Mouse (Mus musculus) C2C12 (cell line): Measurements from ENCODE around the gene Sprr3. TPM values are rescaled to one million over a fixed set of nuclear protein-coding genes. Genes with fewer than 3 reads are reported as not detected.
"Not testable (repeated sequence)": the region's sequence is repeated elsewhere in the genome, so short reads cannot be mapped to it uniquely, and the experiment has no call there.

Experiments used
- H3K27me3 ChIP-seq: one replicate; pipeline ENCODE4 v1.6.1; 2011; ENCODE audit not compliant: control insufficient read depth, insufficient read depth, insufficient read length
- H3K36me3 ChIP-seq: one replicate; pipeline ENCODE4 v1.6.1; 2011; ENCODE audit not compliant: control insufficient read depth, insufficient read depth
- H3K4me3 ChIP-seq: one replicate; pipeline ENCODE4 v1.5.1; 2011; ENCODE audit warnings: mild to moderate bottlenecking, control low read depth; ENCODE audit not compliant: poor library complexity, insufficient read depth, severe bottlenecking
- H3K79me2 ChIP-seq: one replicate; pipeline ENCODE4 v1.6.1; 2011; ENCODE audit not compliant: control insufficient read depth, insufficient read depth
- H3K79me3 ChIP-seq: one replicate; pipeline ENCODE4 v1.6.1; 2011; ENCODE audit warnings: low read depth, control low read depth
- H3ac ChIP-seq: one replicate; pipeline ENCODE3; 2011; ENCODE audit warnings: low read depth; ENCODE audit not compliant: control insufficient read depth, insufficient read length
- CEBPB ChIP-seq: IDR thresholded peaks from one replicate; pipeline ENCODE4 v1.6.1; 2011; ENCODE audit warnings: low read depth, mild to moderate bottlenecking, control low read depth, moderate library complexity
- CTCF ChIP-seq: IDR thresholded peaks from one replicate; pipeline ENCODE4 v1.5.1; 2011; ENCODE audit not compliant: control insufficient read depth, insufficient read depth, insufficient read length
- FOSL1 ChIP-seq: IDR thresholded peaks from one replicate; pipeline ENCODE4 v1.8.0; 2011; ENCODE audit warnings: mild to moderate bottlenecking, low read length; ENCODE audit not compliant: poor library complexity, insufficient read depth, severe bottlenecking
- MAX ChIP-seq: IDR thresholded peaks from one replicate; pipeline ENCODE4 v1.6.1; 2011; ENCODE audit warnings: mild to moderate bottlenecking, control low read depth
- MYOD1 ChIP-seq: IDR thresholded peaks from one replicate; pipeline ENCODE4 v1.6.1; 2011; ENCODE audit warnings: low read depth; ENCODE audit not compliant: control insufficient read depth, insufficient read length
- MYOG ChIP-seq: IDR thresholded peaks from one replicate; pipeline ENCODE4 v1.6.1; 2011; ENCODE audit not compliant: control insufficient read depth, insufficient read length; ENCODE audit errors: extremely low read depth
- USF1 ChIP-seq: IDR thresholded peaks from one replicate; pipeline ENCODE4 v1.6.1; 2011; ENCODE audit warnings: low read depth, mild to moderate bottlenecking, control low read depth, moderate library complexity
- polyA plus RNA-seq: library from polyadenylated mRNA; unstranded; fragments of >200 nt; fragmentation: generic; extraction: Trizol; gene quantifications from one replicate; pipeline ENCODE4 v1.2.1, GENCODE M21; 2012; ENCODE audit warnings: missing spikeins

Gene Sprr3
- polyA plus RNA-seq, 1 experiment: not detected

DNA sequence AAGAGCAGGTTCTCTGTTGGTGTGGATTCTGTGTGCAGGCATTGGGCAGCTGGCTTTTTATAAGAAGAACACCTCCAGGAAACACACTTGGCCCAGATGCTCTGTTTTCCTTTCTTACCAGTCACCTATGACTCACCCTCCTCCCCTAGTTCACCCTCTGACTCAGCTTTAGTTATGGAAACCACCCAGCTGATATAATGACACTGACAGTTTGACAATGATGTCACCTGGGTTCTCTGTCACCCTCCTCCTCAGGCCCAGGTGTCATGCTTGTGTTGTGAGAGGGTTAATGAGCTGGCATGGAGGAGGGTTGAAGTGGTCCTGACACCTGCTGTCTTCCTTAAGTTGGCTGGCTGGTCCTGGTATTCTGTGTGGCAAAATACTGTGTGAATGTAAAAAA is 27.3 kb upstream of the Sprr3 start, which contains the start of gene Sprr1a:
Gene Sprr1a, minus strand, starts transcription at position 33 of the 400 bp plus-strand sequence.
- no peak within 1 kb of the TSS for H3ac ChIP-seq
- no peaks in the 10 kb centered on the region for H3K79me2 ChIP-seq
- TF ChIP-seq MAX (no peak), USF1 (no peak), MYOD1 (peak; percentile 58), CEBPB (no peak), MYOG (no peak), FOSL1 (peak; percentile 95), CTCF (no peak)
- H3K27me3 ChIP-seq: no peaks in the 10 kb centered on the region
- H3K79me3 ChIP-seq: no peaks in the 10 kb centered on the region
- no peaks in the 10 kb centered on the region for H3K36me3 ChIP-seq
- H3K4me3 ChIP-seq: no peak within 1 kb of the TSS

DNA sequence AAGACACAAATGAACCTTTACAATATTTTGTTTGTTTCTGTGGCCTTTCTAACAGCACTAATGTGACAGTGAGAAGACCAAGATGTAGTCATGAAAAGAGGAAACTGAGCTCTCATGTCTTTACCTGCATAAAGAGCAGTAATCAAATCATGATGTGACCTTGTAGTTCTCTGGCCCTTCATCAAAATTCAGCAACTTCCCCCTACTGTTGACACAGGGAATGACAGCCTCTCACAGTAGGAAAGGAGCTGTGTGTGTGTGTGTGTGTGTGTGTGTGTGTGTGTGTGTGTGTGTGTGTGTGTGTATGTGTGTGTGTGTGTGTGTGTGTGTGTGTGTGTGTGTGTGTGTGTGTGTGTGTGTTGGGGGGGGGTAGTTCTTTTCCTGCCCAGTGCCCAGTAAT is 22.7 kb upstream of the Sprr3 start:
- not testable (repeated sequence) for H3K79me2 ChIP-seq, H3K79me3 ChIP-seq, H3K4me3 ChIP-seq, H3K36me3 ChIP-seq, H3ac ChIP-seq, H3K27me3 ChIP-seq

- Histone ChIP-seq H3K79me2 (no peaks in the 10 kb centered on the region), H3ac (no peak overlapping the region), H3K36me3 (no peaks in the 10 kb centered on the region), H3K27me3 (no peaks in the 10 kb centered on the region), H3K4me3 (no peak overlapping the region), H3K79me3 (no peaks in the 10 kb centered on the region)
- TF ChIP-seq MYOD1 (peak; percentile 38), MAX (no peak)
Measured at GRCm38 (mm10) chr3:92470111-92470510, 11.6 kb upstream of the Sprr3 start.

GRCm38 (mm10) chr3:92467424-92467823 is 8.9 kb upstream of the Sprr3 start:
- H3K27me3 ChIP-seq: no peaks in the 10 kb centered on the region
- no peak overlapping the region for H3K4me3 ChIP-seq
- H3K79me3 ChIP-seq: no peaks in the 10 kb centered on the region
- no peak overlapping the region for H3ac ChIP-seq
- H3K36me3 ChIP-seq: no peaks in the 10 kb centered on the region
- no peaks in the 10 kb centered on the region for H3K79me2 ChIP-seq
- TF ChIP-seq USF1 (no peak), FOSL1 (no peak), MYOD1 (no peak), CTCF (no peak), MYOG (no peak)

- H3K79me2 ChIP-seq: no peaks in the 10 kb centered on the region
- H3K27me3 ChIP-seq: no peaks in the 10 kb centered on the region
- no peaks in the 10 kb centered on the region for H3K36me3 ChIP-seq
- no peaks in the 10 kb centered on the region for H3K79me3 ChIP-seq
- H3ac ChIP-seq: no peak overlapping the region
- TF ChIP-seq FOSL1: no peak
- TF ChIP-seq CTCF: no peak
- no peak for TF ChIP-seq USF1
- TF ChIP-seq MAX: no peak
- TF ChIP-seq MYOG: no peak
- TF ChIP-seq CEBPB: peak; percentile 8
- peak; percentile 49 for TF ChIP-seq MYOD1
- no peak overlapping the region for H3K4me3 ChIP-seq
Measured at GRCm38 (mm10) chr3:92466576-92466975, 8.1 kb upstream of the Sprr3 start.

GRCm38 (mm10) chr3:92455151-92455550 is 3.4 kb downstream of the Sprr3 start:
- TF ChIP-seq USF1 (no peak), CEBPB (no peak), FOSL1 (no peak), MYOG (no peak), MYOD1 (no peak), CTCF (no peak), MAX (no peak)
- Histone ChIP-seq H3K27me3 (no peaks in the 10 kb centered on the region), H3K79me2 (no peaks in the 10 kb centered on the region), H3K4me3 (no peak overlapping the region), H3K36me3 (no peaks in the 10 kb centered on the region), H3ac (no peak overlapping the region), H3K79me3 (no peaks in the 10 kb centered on the region)
